In genomic region chr1:126923981-126924380, GRCm38 (mm10) we compare ENCODE assay signal across 15 mouse cellular contexts.
"Had no signal": no experiment of that assay in that cellular context is flagged by ENCODE, and none has a peak within 500 bp of the region (broad histone marks: within the 10 kb centered on the region; RNA-seq: fewer than 3 reads in every experiment).

No protein-coding gene starts in this region.

- ATAC-seq: liver, embryonic 12.5 days; lung, postnatal 0 days had no signal

- DNase-seq: kidney, postnatal 25 days; layer of hippocampus, adult 9-11 months; liver; lung, adult 2 months; midbrain, embryonic 14.5 days; thymus, adult 18-20 months; thymus, postnatal 36 days had no signal

- H3K36me3 ChIP-seq: limb, embryonic 10.5 days; limb, embryonic 13.5 days; liver, embryonic 12.5 days; liver, embryonic 15.5 days had no signal

- H3K9me3 ChIP-seq: limb, embryonic 10.5 days; limb, embryonic 13.5 days; liver, embryonic 12.5 days; liver, embryonic 15.5 days had no signal

- H3K4me2 ChIP-seq: limb, embryonic 13.5 days; liver, embryonic 12.5 days; liver, embryonic 15.5 days had no signal

- H3K9ac ChIP-seq: limb, embryonic 13.5 days; liver, embryonic 12.5 days; liver, embryonic 15.5 days had no signal

- H3K27ac ChIP-seq: kidney, postnatal 0 days; layer of hippocampus, adult 2 months; limb, embryonic 10.5 days; limb, embryonic 13.5 days; liver, embryonic 12.5 days; liver, embryonic 15.5 days; macrophage had no signal

- H3K27me3 ChIP-seq: liver, embryonic 12.5 days; liver, embryonic 15.5 days had no signal

- H3K4me1 ChIP-seq: liver, embryonic 12.5 days; liver, embryonic 15.5 days had no signal

- H3K4me3 ChIP-seq: layer of hippocampus, adult 2 months; limb, embryonic 10.5 days; limb, embryonic 13.5 days; liver, embryonic 12.5 days; liver, embryonic 15.5 days had no signal
